ENCODE assay signal across 29 mouse cellular contexts in genomic region chr16:74005767-74006166, GRCm38 (mm10).
A peak's percentile ranks its signal among the peaks of the same experiment; 100 is the strongest.
DNase-seq lines count a peak whose midpoint lies in the region; ATAC-seq and TF ChIP-seq lines count a peak whose summit lies in the region.
"Had no signal": no experiment of that assay in that cellular context is flagged by ENCODE, and none has a peak within 500 bp of the region (broad histone marks: within the 10 kb centered on the region; RNA-seq: fewer than 3 reads in every experiment).

No protein-coding gene starts in this region.

- DNase-seq in frontal cortex, adult 2 months (ENCODE audit: extremely low spot score in 1 of 2, low spot score in 1 of 2), result peak; percentile 38 to 67
- no peak for DNase-seq in frontal cortex, postnatal 14 days (ENCODE audit: low spot score in 2 of 2)
- DNase-seq in brain, adult 2 months (ENCODE audit: low read depth, low spot score), result peak; percentile 84
- peak; percentile 45 for DNase-seq in brain, embryonic 18.5 days (ENCODE audit: low read depth, low spot score)
- DNase-seq in left cerebral cortex, adult 2 months (ENCODE audit: extremely low spot score in 1 of 2, low spot score in 2 of 2), result no peak
- no peak for DNase-seq in kidney, postnatal 10 days
- DNase-seq: adrenal gland, adult 2 months; B cell, adult 2 months; cerebellum, adult 2 months; cerebellum, postnatal 36 days; embryo, embryonic 11 days; gastrocnemius, postnatal 14 days; heart, adult 11 months; kidney, adult 18-20 months; retina, postnatal 1 day; thymus, adult 2 months; thymus, postnatal 4 days had no signal

- H3K4me3 ChIP-seq in left cerebral cortex, adult 2 months, result no peak overlapping the region
- H3K4me3 ChIP-seq in hindbrain, embryonic 16.5 days (ENCODE audit: low read length), result no peak overlapping the region
- H3K4me3 ChIP-seq: hindbrain, embryonic 13.5 days; myocyte; neural tube, embryonic 13.5 days had no signal

- no peak overlapping the region for H3K4me2 ChIP-seq in hindbrain, embryonic 16.5 days (ENCODE audit: low read length)
- H3K4me2 ChIP-seq: hindbrain, embryonic 13.5 days; neural tube, embryonic 13.5 days had no signal

- 86% methylated on average over 3 of the region's 3 CpGs for WGBS in hindbrain, embryonic 16.5 days

- no peaks in the 10 kb centered on the region for H3K36me3 ChIP-seq in hindbrain, embryonic 16.5 days (ENCODE audit: control insufficient read depth, insufficient read depth, low read length)
- H3K36me3 ChIP-seq: G1E; hindbrain, embryonic 13.5 days; neural tube, embryonic 13.5 days had no signal

- no peaks in the 10 kb centered on the region for H3K27me3 ChIP-seq in hindbrain, embryonic 16.5 days (replicated peaks; ENCODE audit: control insufficient read depth, insufficient read depth, low read length)
- H3K27me3 ChIP-seq: CH12.LX; hindbrain, embryonic 13.5 days; neural tube, embryonic 13.5 days; Patski had no signal

- no peaks in the 10 kb centered on the region for H3K9me3 ChIP-seq in hindbrain, embryonic 16.5 days (ENCODE audit: control insufficient read depth, low read length)
- H3K9me3 ChIP-seq: G1E; hindbrain, embryonic 13.5 days; neural tube, embryonic 13.5 days had no signal

- no peak for TF ChIP-seq CTCF in left cerebral cortex, adult 2 months (IDR thresholded peaks at IDR 0.05)

- peak overlapping the region; percentile 47; the same call in 1 of the 2 replicates for H3K27ac ChIP-seq in left cerebral cortex, adult 2 months
- H3K27ac ChIP-seq in hindbrain, embryonic 16.5 days (ENCODE audit: low read depth, low read length), result no peak overlapping the region
- H3K27ac ChIP-seq: hindbrain, embryonic 13.5 days; kidney, postnatal 0 days; macrophage; neural tube, embryonic 13.5 days had no signal

- no peaks in the 10 kb centered on the region for H3K4me1 ChIP-seq in hindbrain, embryonic 16.5 days (ENCODE audit: control insufficient read depth, insufficient read depth, low read depth, low read length)
- H3K4me1 ChIP-seq: hindbrain, embryonic 13.5 days; neural tube, embryonic 13.5 days had no signal

- intact Hi-C loops in left cerebral cortex, adult 2 months (cut with DNase I), result no loop called here

- ATAC-seq in hindbrain, embryonic 16.5 days, result no peak
- ATAC-seq: inflammation-experienced regulatory T-cells, adult 6 months; lung, postnatal 0 days; midbrain, embryonic 16.5 days; Patski had no signal

- H3K9ac ChIP-seq in hindbrain, embryonic 16.5 days (ENCODE audit: low read depth, low read length), result no peak overlapping the region
- H3K9ac ChIP-seq: hindbrain, embryonic 13.5 days; neural tube, embryonic 13.5 days had no signal

Comparison
In these comparisons a context has a peak if more than half of its experiments do, and no peak if none do; other contexts are left out.
1. DNase-seq: peak in frontal cortex, adult 2 months (2 of 2), brain, adult 2 months (single experiment) and brain, embryonic 18.5 days (single experiment); none in frontal cortex, postnatal 14 days (0 of 2), left cerebral cortex, adult 2 months (0 of 2) and kidney, postnatal 10 days (single experiment).